ENCODE assay signal across 11 mouse cellular contexts in the genomic region with DNA sequence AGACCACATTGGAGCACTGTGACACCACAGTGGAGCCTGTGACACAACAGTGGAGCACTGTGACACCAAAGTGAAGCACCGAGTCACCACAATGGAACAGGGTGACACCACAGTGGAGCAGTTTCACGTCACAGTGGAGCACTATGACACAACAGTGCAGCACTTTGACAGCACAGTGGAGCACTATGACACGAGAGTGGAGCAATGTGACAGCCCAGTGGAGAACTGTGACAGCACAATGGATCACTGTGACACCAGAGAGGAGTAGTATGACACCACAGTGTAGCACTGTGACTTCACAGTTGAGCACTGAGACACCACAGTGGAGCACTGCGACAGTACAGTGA.
DNase-seq lines count a peak whose midpoint lies in the region; ATAC-seq lines count a peak whose summit lies in the region.
"Had no signal": no experiment of that assay in that cellular context is flagged by ENCODE, and none has a peak within 500 bp of the region (broad histone marks: within the 10 kb centered on the region; RNA-seq: fewer than 3 reads in every experiment).

No protein-coding gene starts in this region.

- no peak for DNase-seq in hindbrain, embryonic 11.5 days (ENCODE audit: low spot score)
- no peak for DNase-seq in neural tube, embryonic 11.5 days (ENCODE audit: low spot score)
- no peak for DNase-seq in neural tube, embryonic 10.5 days (ENCODE audit: extremely low spot score, low spot score)
- no peak for DNase-seq in cerebellum, postnatal 25 days
- DNase-seq: adrenal gland, adult 8-10 months; cerebellum, adult 9-10 months; kidney, adult 11 months had no signal

- H3K4me1 ChIP-seq in hindbrain, embryonic 12.5 days: no peaks in the 10 kb centered on the region
- no peaks in the 10 kb centered on the region for H3K4me1 ChIP-seq in hindbrain, embryonic 11.5 days (replicated peaks; ENCODE audit: control insufficient read depth, insufficient read depth, low read length)
- H3K4me1 ChIP-seq in neural tube, embryonic 11.5 days (ENCODE audit: control insufficient read depth, insufficient read depth, low read length): no peaks in the 10 kb centered on the region
- no peaks in the 10 kb centered on the region for H3K4me1 ChIP-seq in heart, embryonic 13.5 days
- H3K4me1 ChIP-seq in midbrain, embryonic 16.5 days (ENCODE audit: control insufficient read depth, insufficient read depth, low read length): no peaks in the 10 kb centered on the region

- WGBS in hindbrain, embryonic 12.5 days: 62% methylated on average over 4 of the region's 4 CpGs
- 70% methylated on average over 4 of the region's 4 CpGs for WGBS in hindbrain, embryonic 11.5 days
- 68% methylated on average over 4 of the region's 4 CpGs for WGBS in neural tube, embryonic 11.5 days
- WGBS in heart, embryonic 13.5 days: 42% methylated on average over 4 of the region's 4 CpGs
- WGBS in midbrain, embryonic 16.5 days: 62% methylated on average over 4 of the region's 4 CpGs

- H3K9ac ChIP-seq in hindbrain, embryonic 12.5 days: no peak overlapping the region
- no peak overlapping the region for H3K9ac ChIP-seq in hindbrain, embryonic 11.5 days (ENCODE audit: low read depth, low read length)
- no peak overlapping the region for H3K9ac ChIP-seq in neural tube, embryonic 11.5 days (ENCODE audit: low read length)
- no peak overlapping the region for H3K9ac ChIP-seq in heart, embryonic 13.5 days
- H3K9ac ChIP-seq in midbrain, embryonic 16.5 days (ENCODE audit: low read depth, low read length): no peak overlapping the region

- 0 out of 2 replicates have a peak, but pooled peaks have one; percentile 3 for ATAC-seq in hindbrain, embryonic 12.5 days (ENCODE audit: low FRiP score)
- ATAC-seq in hindbrain, embryonic 11.5 days (ENCODE audit: low FRiP score): no peak
- ATAC-seq in neural tube, embryonic 11.5 days (ENCODE audit: insufficient read depth, low FRiP score, low TSS enrichment): 0 out of 2 replicates have a peak, but pooled peaks have one; percentile 1
- ATAC-seq in heart, embryonic 13.5 days (ENCODE audit: extremely low read depth, insufficient number of reproducible peaks, low FRiP score, low TSS enrichment): 0 out of 2 replicates have a peak, but pooled peaks have one; percentile 10
- ATAC-seq in midbrain, embryonic 16.5 days: 0 out of 2 replicates have a peak, but pooled peaks have one; percentile 4
- no peak for ATAC-seq in frontal cortex, adult (ENCODE audit: low TSS enrichment)

- H3K9me3 ChIP-seq in hindbrain, embryonic 12.5 days (replicated peaks): peaks cover 67% of the 10 kb centered on the region
- H3K9me3 ChIP-seq in hindbrain, embryonic 11.5 days (ENCODE audit: control insufficient read depth, low read length): peaks cover 66% of the 10 kb centered on the region
- H3K9me3 ChIP-seq in neural tube, embryonic 11.5 days (ENCODE audit: control insufficient read depth, low read length): peaks cover 67% of the 10 kb centered on the region
- peaks cover 66% of the 10 kb centered on the region for H3K9me3 ChIP-seq in heart, embryonic 13.5 days
- H3K9me3 ChIP-seq in midbrain, embryonic 16.5 days (replicated peaks; ENCODE audit: control insufficient read depth, low read length, poor library complexity, severe bottlenecking): peaks cover 64% of the 10 kb centered on the region

- no peak overlapping the region for H3K4me2 ChIP-seq in hindbrain, embryonic 12.5 days (replicated peaks)
- H3K4me2 ChIP-seq in hindbrain, embryonic 11.5 days (replicated peaks; ENCODE audit: low read depth, low read length): no peak overlapping the region
- no peak overlapping the region for H3K4me2 ChIP-seq in neural tube, embryonic 11.5 days (ENCODE audit: low read depth)
- no peak overlapping the region for H3K4me2 ChIP-seq in heart, embryonic 13.5 days
- no peak overlapping the region for H3K4me2 ChIP-seq in midbrain, embryonic 16.5 days (ENCODE audit: low read length)

- H3K4me3 ChIP-seq in hindbrain, embryonic 12.5 days: no peak overlapping the region
- H3K4me3 ChIP-seq in hindbrain, embryonic 11.5 days (ENCODE audit: low read depth, low read length): no peak overlapping the region
- H3K4me3 ChIP-seq in neural tube, embryonic 11.5 days (ENCODE audit: low read depth, low read length): no peak overlapping the region
- H3K4me3 ChIP-seq in heart, embryonic 13.5 days: no peak overlapping the region
- H3K4me3 ChIP-seq in midbrain, embryonic 16.5 days (ENCODE audit: low read depth, low read length): no peak overlapping the region

- H3K27me3 ChIP-seq in hindbrain, embryonic 12.5 days: no peaks in the 10 kb centered on the region
- no peaks in the 10 kb centered on the region for H3K27me3 ChIP-seq in hindbrain, embryonic 11.5 days (ENCODE audit: control insufficient read depth, insufficient read depth, low read length)
- no peaks in the 10 kb centered on the region for H3K27me3 ChIP-seq in neural tube, embryonic 11.5 days (ENCODE audit: control insufficient read depth, insufficient read depth, low read length)
- H3K27me3 ChIP-seq in heart, embryonic 13.5 days (replicated peaks): no peaks in the 10 kb centered on the region
- H3K27me3 ChIP-seq in midbrain, embryonic 16.5 days (ENCODE audit: control insufficient read depth, insufficient read depth, low read depth, low read length): no peaks in the 10 kb centered on the region

- no peak overlapping the region for H3K27ac ChIP-seq in hindbrain, embryonic 12.5 days
- no peak overlapping the region for H3K27ac ChIP-seq in hindbrain, embryonic 11.5 days (ENCODE audit: low read depth, low read length)
- no peak overlapping the region for H3K27ac ChIP-seq in neural tube, embryonic 11.5 days (ENCODE audit: low read depth, low read length)
- H3K27ac ChIP-seq in heart, embryonic 13.5 days (replicated peaks): no peak overlapping the region
- no peak overlapping the region for H3K27ac ChIP-seq in midbrain, embryonic 16.5 days (ENCODE audit: low read length)

- 0 out of 2 replicates have a peak, but pooled peaks cover 3% of the 10 kb centered on the region for H3K36me3 ChIP-seq in hindbrain, embryonic 12.5 days
- H3K36me3 ChIP-seq in hindbrain, embryonic 11.5 days (ENCODE audit: control insufficient read depth, insufficient read depth, low read length): 0 out of 2 replicates have a peak, but pooled peaks cover 3% of the 10 kb centered on the region
- peaks cover 2% of the 10 kb centered on the region; the same call in 1 of the 2 replicates for H3K36me3 ChIP-seq in neural tube, embryonic 11.5 days (ENCODE audit: control insufficient read depth, insufficient read depth, low read length)
- H3K36me3 ChIP-seq in heart, embryonic 13.5 days: no peaks in the 10 kb centered on the region
- H3K36me3 ChIP-seq in midbrain, embryonic 16.5 days (ENCODE audit: control insufficient read depth, insufficient read depth, low read length): no peaks in the 10 kb centered on the region

Comparison
In these comparisons a context has a peak if more than half of its experiments do, and no peak if none do; other contexts are left out.
1. ATAC-seq: peak in hindbrain, embryonic 12.5 days (single experiment), neural tube, embryonic 11.5 days (single experiment), heart, embryonic 13.5 days (single experiment) and midbrain, embryonic 16.5 days (single experiment); none in hindbrain, embryonic 11.5 days (single experiment) and frontal cortex, adult (single experiment).